Mouse (Mus musculus): ENCODE results near the gene Hist1h1t. TPM values are rescaled to one million over a fixed set of nuclear protein-coding genes. Genes with fewer than 3 reads are reported as not detected.

Gene Hist1h1t
- polyA plus RNA-seq, 1 experiment: not detected

GRCm38 (mm10) chr13:23738677-23739068, 43.1 kb downstream of the Hist1h1t start, which contains the start of gene Hist1h1c:
Hist1h1c (plus strand) TSS chr13:23738808.
- no peaks in the 10 kb centered on the region for H3K4me1 ChIP-seq (ENCODE audit: control insufficient read depth, insufficient read depth, insufficient read length, low read length)
- H3K4me3 ChIP-seq (ENCODE audit: insufficient read depth, low read depth, low read length): peak within 1 kb of the TSS; percentile 81
- peak within 1 kb of the TSS; percentile 92 for H3K27ac ChIP-seq (replicated peaks; ENCODE audit: low read depth, low read length)

- peak overlapping the region; percentile 97 for H3K27ac ChIP-seq (replicated peaks; ENCODE audit: low read depth, low read length)
Observed at GRCm38 (mm10) chr13:23739069-23739921, 43.7 kb downstream of the Hist1h1t start.

GRCm38 (mm10) chr13:23739922-23740252, 44.3 kb downstream of the Hist1h1t start:
- H3K27ac ChIP-seq (replicated peaks; ENCODE audit: low read depth, low read length): peak overlapping the region; percentile 97
- no peaks in the 10 kb centered on the region for H3K4me1 ChIP-seq (ENCODE audit: control insufficient read depth, insufficient read depth, insufficient read length, low read length)
- H3K4me3 ChIP-seq (ENCODE audit: insufficient read depth, low read depth, low read length): peak overlapping the region; percentile 81

More at GRCm38 (mm10) chr13:23739069-23739921, 43.7 kb downstream of the Hist1h1t start:
- no peaks in the 10 kb centered on the region for H3K4me1 ChIP-seq (ENCODE audit: control insufficient read depth, insufficient read depth, insufficient read length, low read length)
- H3K4me3 ChIP-seq (ENCODE audit: insufficient read depth, low read depth, low read length): peak overlapping the region; percentile 81

GRCm38 (mm10) chr13:23740256-23740840, 44.7 kb downstream of the Hist1h1t start:
- H3K4me1 ChIP-seq (ENCODE audit: control insufficient read depth, insufficient read depth, insufficient read length, low read length): no peaks in the 10 kb centered on the region
- H3K27ac ChIP-seq (replicated peaks; ENCODE audit: low read depth, low read length): peak overlapping the region; percentile 97
- H3K4me3 ChIP-seq (ENCODE audit: insufficient read depth, low read depth, low read length): peak overlapping the region; percentile 81

GRCm38 (mm10) chr13:23740910-23741309, 45.3 kb downstream of the Hist1h1t start:
- Histone ChIP-seq H3K4me3 (ENCODE audit: insufficient read depth, low read depth, low read length) (no peak overlapping the region), H3K27ac (replicated peaks; ENCODE audit: low read depth, low read length) (no peak overlapping the region)

GRCm38 (mm10) chr13:23742007-23742406, 46.4 kb downstream of the Hist1h1t start:
- H3K27ac ChIP-seq (replicated peaks; ENCODE audit: low read depth, low read length): no peak overlapping the region
- H3K4me1 ChIP-seq (ENCODE audit: control insufficient read depth, insufficient read depth, insufficient read length, low read length): no peaks in the 10 kb centered on the region
- H3K4me3 ChIP-seq (ENCODE audit: insufficient read depth, low read depth, low read length): no peak overlapping the region

More at GRCm38 (mm10) chr13:23740910-23741309, 45.3 kb downstream of the Hist1h1t start:
- no peaks in the 10 kb centered on the region for H3K4me1 ChIP-seq (ENCODE audit: control insufficient read depth, insufficient read depth, insufficient read length, low read length)

- H3K27ac ChIP-seq (replicated peaks; ENCODE audit: low read depth, low read length): no peak overlapping the region
Observed at GRCm38 (mm10) chr13:23743215-23743614, 47.6 kb downstream of the Hist1h1t start.

GRCm38 (mm10) chr13:23743963-23744362, 48.3 kb downstream of the Hist1h1t start:
- Histone ChIP-seq H3K4me3 (ENCODE audit: insufficient read depth, low read depth, low read length) (no peak overlapping the region), H3K4me1 (ENCODE audit: control insufficient read depth, insufficient read depth, insufficient read length, low read length) (no peaks in the 10 kb centered on the region), H3K27ac (replicated peaks; ENCODE audit: low read depth, low read length) (no peak overlapping the region)

More at GRCm38 (mm10) chr13:23743215-23743614, 47.6 kb downstream of the Hist1h1t start:
- Histone ChIP-seq H3K4me1 (ENCODE audit: control insufficient read depth, insufficient read depth, insufficient read length, low read length) (no peaks in the 10 kb centered on the region), H3K4me3 (ENCODE audit: insufficient read depth, low read depth, low read length) (no peak overlapping the region)

- Histone ChIP-seq H3K27ac (replicated peaks; ENCODE audit: low read depth, low read length) (no peak overlapping the region), H3K4me3 (ENCODE audit: insufficient read depth, low read depth, low read length) (peak overlapping the region; percentile 53; the same call in 1 of the 2 replicates)
Observed at GRCm38 (mm10) chr13:23744421-23745380, 49.1 kb downstream of the Hist1h1t start.

GRCm38 (mm10) chr13:23745381-23746161, 50.0 kb downstream of the Hist1h1t start, which contains the start of gene Hist1h3c:
Hist1h3c (minus strand) TSS chr13:23745602.
- peak within 1 kb of the TSS; percentile 80 for H3K27ac ChIP-seq (replicated peaks; ENCODE audit: low read depth, low read length)
- peak within 1 kb of the TSS; percentile 54 for H3K4me3 ChIP-seq (ENCODE audit: insufficient read depth, low read depth, low read length)
- H3K4me1 ChIP-seq (ENCODE audit: control insufficient read depth, insufficient read depth, insufficient read length, low read length): no peaks in the 10 kb centered on the region

More at GRCm38 (mm10) chr13:23744421-23745380, 49.1 kb downstream of the Hist1h1t start:
- no peaks in the 10 kb centered on the region for H3K4me1 ChIP-seq (ENCODE audit: control insufficient read depth, insufficient read depth, insufficient read length, low read length)

Other genes starting within 250 kb of the Hist1h1t start
- not detected in 2 replicates for gene Btn1a1, start 229.9 kb upstream of the Hist1h1t start, polyA plus RNA-seq (2012; ENCODE audit: insufficient read depth, insufficient read length, missing spikeins)
- not detected in 2 replicates for gene Btn2a2, start 207.0 kb upstream of the Hist1h1t start, polyA plus RNA-seq (2012; ENCODE audit: insufficient read depth, insufficient read length, missing spikeins)
- 69.6 and 128 TPM in 2 replicates for gene Hist1h4h, start 164.8 kb upstream of the Hist1h1t start, polyA plus RNA-seq (2012; ENCODE audit: insufficient read depth, insufficient read length, missing spikeins)
- not detected in 2 replicates for gene Hist1h2af, start 161.9 kb upstream of the Hist1h1t start, polyA plus RNA-seq (2012; ENCODE audit: insufficient read depth, insufficient read length, missing spikeins)
- gene Hist1h3g, start 160.4 kb upstream of the Hist1h1t start, polyA plus RNA-seq (2012; ENCODE audit: insufficient read depth, insufficient read length, missing spikeins): not detected in 2 replicates
- gene Hist1h2bh, start 152.4 kb upstream of the Hist1h1t start, polyA plus RNA-seq (2012; ENCODE audit: insufficient read depth, insufficient read length, missing spikeins): 1.7 and 2.3 TPM in 2 replicates
- not detected in 2 replicates for gene Hist1h3f, start 151.8 kb upstream of the Hist1h1t start, polyA plus RNA-seq (2012; ENCODE audit: insufficient read depth, insufficient read length, missing spikeins)
- not detected in 2 replicates for gene Hist1h4f, start 144.2 kb upstream of the Hist1h1t start, polyA plus RNA-seq (2012; ENCODE audit: insufficient read depth, insufficient read length, missing spikeins)
- 0.24 and 1.1 TPM in 2 replicates for gene Hist1h1d, start 142.6 kb upstream of the Hist1h1t start, polyA plus RNA-seq (2012; ENCODE audit: insufficient read depth, insufficient read length, missing spikeins)
- gene Hist1h3e, start 133.4 kb upstream of the Hist1h1t start, polyA plus RNA-seq (2012; ENCODE audit: insufficient read depth, insufficient read length, missing spikeins): 2.8 and 2.9 TPM in 2 replicates
- not detected in 2 replicates for gene Hist1h2ae, start 124.6 kb upstream of the Hist1h1t start, polyA plus RNA-seq (2012; ENCODE audit: insufficient read depth, insufficient read length, missing spikeins)
- not detected in 2 replicates for gene Hist1h2bg, start 124.4 kb upstream of the Hist1h1t start, polyA plus RNA-seq (2012; ENCODE audit: insufficient read depth, insufficient read length, missing spikeins)
- gene Hist1h2bf, start 121.6 kb upstream of the Hist1h1t start, polyA plus RNA-seq (2012; ENCODE audit: insufficient read depth, insufficient read length, missing spikeins): 4.4 TPM in 1 of 2 replicates, not detected in the other
- gene Hist1h2ad, start 121.4 kb upstream of the Hist1h1t start, polyA plus RNA-seq (2012; ENCODE audit: insufficient read depth, insufficient read length, missing spikeins): not detected in 2 replicates
- 1.1 and 2.5 TPM in 2 replicates for gene Hist1h3d, start 120.1 kb upstream of the Hist1h1t start, polyA plus RNA-seq (2012; ENCODE audit: insufficient read depth, insufficient read length, missing spikeins)
- gene Hist1h4d, start 114.2 kb upstream of the Hist1h1t start, polyA plus RNA-seq (2012; ENCODE audit: insufficient read depth, insufficient read length, missing spikeins): not detected in 2 replicates
- 8.2 and 13.8 TPM in 2 replicates for gene Hist1h2be, start 74.7 kb upstream of the Hist1h1t start, polyA plus RNA-seq (2012; ENCODE audit: insufficient read depth, insufficient read length, missing spikeins)
- gene Hist1h1e, start 73.3 kb upstream of the Hist1h1t start, polyA plus RNA-seq (2012; ENCODE audit: insufficient read depth, insufficient read length, missing spikeins): 4.0 TPM in 2 replicates
- gene Hist1h2ac, start 11.9 kb upstream of the Hist1h1t start, polyA plus RNA-seq (2012; ENCODE audit: insufficient read depth, insufficient read length, missing spikeins): 0.59 and 1.0 TPM in 2 replicates
- gene Hist1h2bc, start 11.6 kb upstream of the Hist1h1t start, polyA plus RNA-seq (2012; ENCODE audit: insufficient read depth, insufficient read length, missing spikeins): 190 and 234 TPM in 2 replicates
- gene Hist1h4c, start 2.6 kb downstream of the Hist1h1t start, polyA plus RNA-seq (2012; ENCODE audit: insufficient read depth, insufficient read length, missing spikeins): 2.1 TPM in 1 of 2 replicates, not detected in the other
- gene Hfe, start 15.0 kb downstream of the Hist1h1t start, polyA plus RNA-seq (2012; ENCODE audit: insufficient read depth, insufficient read length, missing spikeins): 30.2 and 34.3 TPM in 2 replicates
- 112 and 175 TPM in 2 replicates for gene Hist1h1c, start 43.0 kb downstream of the Hist1h1t start, polyA plus RNA-seq (2012; ENCODE audit: insufficient read depth, insufficient read length, missing spikeins)
- not detected in 2 replicates for gene Hist1h3c, start 49.8 kb downstream of the Hist1h1t start, polyA plus RNA-seq (2012; ENCODE audit: insufficient read depth, insufficient read length, missing spikeins)
- gene Hist1h2bb, start 50.9 kb downstream of the Hist1h1t start, polyA plus RNA-seq (2012; ENCODE audit: insufficient read depth, insufficient read length, missing spikeins): not detected in 2 replicates
- gene Hist1h2ab, start 55.3 kb downstream of the Hist1h1t start, polyA plus RNA-seq (2012; ENCODE audit: insufficient read depth, insufficient read length, missing spikeins): not detected in 2 replicates
- not detected in 2 replicates for gene Hist1h3b, start 56.5 kb downstream of the Hist1h1t start, polyA plus RNA-seq (2012; ENCODE audit: insufficient read depth, insufficient read length, missing spikeins)
- gene Hist1h4b, start 61.2 kb downstream of the Hist1h1t start, polyA plus RNA-seq (2012; ENCODE audit: insufficient read depth, insufficient read length, missing spikeins): not detected in 2 replicates
- not detected in 2 replicates for gene Hist1h4a, start 65.4 kb downstream of the Hist1h1t start, polyA plus RNA-seq (2012; ENCODE audit: insufficient read depth, insufficient read length, missing spikeins)
- not detected in 2 replicates for gene Hist1h3a, start 66.6 kb downstream of the Hist1h1t start, polyA plus RNA-seq (2012; ENCODE audit: insufficient read depth, insufficient read length, missing spikeins)
- not detected in 2 replicates for gene Hist1h1a, start 67.9 kb downstream of the Hist1h1t start, polyA plus RNA-seq (2012; ENCODE audit: insufficient read depth, insufficient read length, missing spikeins)
- not detected in 2 replicates for gene Trim38, start 74.1 kb downstream of the Hist1h1t start, polyA plus RNA-seq (2012; ENCODE audit: insufficient read depth, insufficient read length, missing spikeins)
- not detected in 2 replicates for gene Slc17a2, start 111.2 kb downstream of the Hist1h1t start, polyA plus RNA-seq (2012; ENCODE audit: insufficient read depth, insufficient read length, missing spikeins)
- not detected in 2 replicates for gene Slc17a3, start 143.6 kb downstream of the Hist1h1t start, polyA plus RNA-seq (2012; ENCODE audit: insufficient read depth, insufficient read length, missing spikeins)
- gene Slc17a1, start 171.9 kb downstream of the Hist1h1t start, polyA plus RNA-seq (2012; ENCODE audit: insufficient read depth, insufficient read length, missing spikeins): not detected in 2 replicates
- not detected in 2 replicates for gene Slc17a4, start 219.2 kb downstream of the Hist1h1t start, polyA plus RNA-seq (2012; ENCODE audit: insufficient read depth, insufficient read length, missing spikeins)
- gene Hist1h2ba, start 238.3 kb downstream of the Hist1h1t start, polyA plus RNA-seq (2012; ENCODE audit: insufficient read depth, insufficient read length, missing spikeins): not detected in 2 replicates
- not detected in 2 replicates for gene Hist1h2aa, start 238.6 kb downstream of the Hist1h1t start, polyA plus RNA-seq (2012; ENCODE audit: insufficient read depth, insufficient read length, missing spikeins)

All from brown adipose tissue, adult 24 weeks (tissue).